ENCODE assay signal across 9 mouse cellular contexts in genomic region chr5:123109452-123110203, GRCm38 (mm10). TPM values are rescaled to one million over a fixed set of nuclear protein-coding genes. Genes with fewer than 3 reads are reported as not detected.
DNase-seq lines count a peak whose midpoint lies in the region; ATAC-seq and TF ChIP-seq lines count a peak whose summit lies in the region.
"Had no signal": no experiment of that assay in that cellular context is flagged by ENCODE, and none has a peak within 500 bp of the region (broad histone marks: within the 10 kb centered on the region; RNA-seq: fewer than 3 reads in every experiment).

No protein-coding gene starts in this region.

- 0 out of 2 replicates have a peak overlapping the region, but pooled peaks have one; percentile 25 for H3K27ac ChIP-seq in forebrain, embryonic 11.5 days (ENCODE audit: low read depth, low read length)
- no peak overlapping the region for H3K27ac ChIP-seq in kidney, adult 2 months (ENCODE audit: insufficient read depth, low read depth, low read length)
- H3K27ac ChIP-seq: stomach, embryonic 15.5 days had no signal

- no peak overlapping the region for H3K4me3 ChIP-seq in forebrain, embryonic 11.5 days (ENCODE audit: low read depth, low read length)
- no peak overlapping the region for H3K4me3 ChIP-seq in kidney, adult 2 months (ENCODE audit: insufficient read depth, low read depth, low read length)
- H3K4me3 ChIP-seq: stomach, embryonic 15.5 days had no signal

- H3K9ac ChIP-seq in forebrain, embryonic 11.5 days (ENCODE audit: low read length) = no peak overlapping the region
- H3K9ac ChIP-seq: stomach, embryonic 15.5 days had no signal

- no peaks in the 10 kb centered on the region for H3K9me3 ChIP-seq in forebrain, embryonic 11.5 days (ENCODE audit: control insufficient read depth, low read length)
- H3K9me3 ChIP-seq: stomach, embryonic 15.5 days had no signal

- 0 out of 2 replicates have a peak, but pooled peaks have one; percentile 56 for ATAC-seq in forebrain, embryonic 11.5 days (replicated peaks; ENCODE audit: low FRiP score)
- ATAC-seq in monocyte, adult 5-6 weeks (replicated peaks; ENCODE audit: insufficient number of reproducible peaks, low FRiP score, low TSS enrichment, poor library complexity, severe bottlenecking) = no peak
- ATAC-seq in erythroblast, adult 5-6 weeks (replicated peaks; ENCODE audit: low FRiP score, poor library complexity, severe bottlenecking) = no peak

- no peaks in the 10 kb centered on the region for H3K27me3 ChIP-seq in forebrain, embryonic 11.5 days (ENCODE audit: control insufficient read depth, insufficient read depth, low read length)
- H3K27me3 ChIP-seq in kidney, adult 2 months (replicated peaks; ENCODE audit: control insufficient read depth, insufficient read depth, low read length) = no peaks in the 10 kb centered on the region
- H3K27me3 ChIP-seq: stomach, embryonic 15.5 days had no signal

- peak; percentile 76 for DNase-seq in adrenal gland, adult 2 months
- no peak for DNase-seq in adrenal gland, postnatal 4 days (ENCODE audit: low spot score in 2 of 2)
- DNase-seq in adrenal gland, postnatal 10 days = peak; percentile 71
- no peak for DNase-seq in forebrain, embryonic 11.5 days (ENCODE audit: low spot score)
- DNase-seq in kidney, adult 2 months = peak; percentile 64
- DNase-seq in lung, postnatal 36 days = peak; percentile 58

- no peaks in the 10 kb centered on the region for H3K36me3 ChIP-seq in forebrain, embryonic 11.5 days (ENCODE audit: control insufficient read depth, insufficient read depth, low read length)
- H3K36me3 ChIP-seq in kidney, adult 2 months (ENCODE audit: control insufficient read depth, insufficient read depth, low read length) = no peaks in the 10 kb centered on the region
- H3K36me3 ChIP-seq: stomach, embryonic 15.5 days had no signal

- no peak for TF ChIP-seq POLR2A in kidney, adult 2 months (IDR thresholded peaks at IDR 0.05; ENCODE audit: low read depth, low read length)

- H3K4me1 ChIP-seq in forebrain, embryonic 11.5 days (replicated peaks; ENCODE audit: control insufficient read depth, insufficient read depth, low read length) = peaks cover 7% of the 10 kb centered on the region
- H3K4me1 ChIP-seq in kidney, adult 2 months (ENCODE audit: control insufficient read depth, insufficient read depth, low read length) = peaks cover 4% of the 10 kb centered on the region; the same call in 1 of the 2 replicates

- 31% methylated on average over 13 of the region's 13 CpGs for WGBS in forebrain, embryonic 11.5 days
- 40% methylated on average over 13 of the region's 13 CpGs for WGBS in kidney, adult 2 months

- H3K4me2 ChIP-seq in forebrain, embryonic 11.5 days (ENCODE audit: low read depth, low read length, severe bottlenecking) = 0 out of 2 replicates have a peak overlapping the region, but pooled peaks have one; percentile 11
- H3K4me2 ChIP-seq: stomach, embryonic 15.5 days had no signal

- no peak for TF ChIP-seq CTCF in kidney, adult 2 months (conservative IDR thresholded peaks at IDR 0.05; ENCODE audit: insufficient read depth, insufficient read length, low read depth, low read length)

RNA-seq across cellular contexts. Expression of gene Rhof, which starts 22.9 kb away (rescaled TPM):
- total RNA-seq in adrenal gland, adult 2 months (2021) = 1 to 10 TPM in 1 of 2 experiments, under 1 TPM in 1; 0.84 to 3.8 TPM
- 1.7 and 3.6 TPM in 2 replicates for polyA plus RNA-seq in adrenal gland, adult 2 months (2012; rRNA removed)
- 1 to 10 TPM; 1.8 TPM for total RNA-seq in adrenal gland, postnatal 4 days (2021)
- total RNA-seq in adrenal gland, postnatal 10 days (2021) = 1 to 10 TPM; 1.6 to 1.8 TPM
- 1.2 and 1.9 TPM in 2 replicates for polyA plus RNA-seq in forebrain, embryonic 11.5 days (2014; fragmentation: Nextera tagmentation; extraction: Ambion mirVana)
- 12.1 and 13.4 TPM in 2 replicates for polyA plus RNA-seq in kidney, adult 2 months (2012; rRNA removed)
- total RNA-seq in monocyte, adult 5-6 weeks (2017) = 18.8 to 40.6 TPM (median 30.1 TPM) in 3 replicates
- 1.5 and 2.1 TPM in 2 replicates for total RNA-seq in erythroblast, adult 5-6 weeks (2015; ENCODE audit: low replicate concordance)
- total RNA-seq in erythroblast, adult 5-6 weeks (2017; ENCODE audit: low replicate concordance) = 0.70 and 2.1 TPM in 2 replicates

RNA-seq across cellular contexts. Expression of gene Setd1b, which starts 32.4 kb away (rescaled TPM):
- total RNA-seq in adrenal gland, adult 2 months (2021) = 10 to 100 TPM; 20.5 to 24.0 TPM
- polyA plus RNA-seq in adrenal gland, adult 2 months (2012; rRNA removed) = 17.2 and 22.3 TPM in 2 replicates
- total RNA-seq in adrenal gland, postnatal 4 days (2021) = 10 to 100 TPM; 36.8 to 37.2 TPM
- 10 to 100 TPM; 19.5 to 27.4 TPM for total RNA-seq in adrenal gland, postnatal 10 days (2021)
- 13.9 and 15.0 TPM in 2 replicates for polyA plus RNA-seq in forebrain, embryonic 11.5 days (2014; fragmentation: Nextera tagmentation; extraction: Ambion mirVana)
- polyA plus RNA-seq in kidney, adult 2 months (2012; rRNA removed) = 6.7 and 8.8 TPM in 2 replicates
- 2.4 to 15.3 TPM (median 3.2 TPM) in 3 replicates for total RNA-seq in monocyte, adult 5-6 weeks (2017)
- 15.6 and 19.2 TPM in 2 replicates for total RNA-seq in erythroblast, adult 5-6 weeks (2015; ENCODE audit: low replicate concordance)
- 5.5 and 7.7 TPM in 2 replicates for total RNA-seq in erythroblast, adult 5-6 weeks (2017; ENCODE audit: low replicate concordance)

RNA-seq across cellular contexts. Expression of gene Tmem120b, which starts 41.4 kb away (rescaled TPM):
- total RNA-seq in adrenal gland, adult 2 months (2021) = 10 to 100 TPM; 32.0 to 33.2 TPM
- polyA plus RNA-seq in adrenal gland, adult 2 months (2012; rRNA removed) = 19.0 and 32.8 TPM in 2 replicates
- 10 to 100 TPM; 11.4 to 12.2 TPM for total RNA-seq in adrenal gland, postnatal 4 days (2021)
- 10 to 100 TPM; 18.5 to 22.8 TPM for total RNA-seq in adrenal gland, postnatal 10 days (2021)
- 7.3 and 9.3 TPM in 2 replicates for polyA plus RNA-seq in forebrain, embryonic 11.5 days (2014; fragmentation: Nextera tagmentation; extraction: Ambion mirVana)
- polyA plus RNA-seq in kidney, adult 2 months (2012; rRNA removed) = 9.9 and 12.7 TPM in 2 replicates
- 0.67 to 3.5 TPM (median 2.0 TPM) in 3 replicates for total RNA-seq in monocyte, adult 5-6 weeks (2017)
- 14.4 and 28.6 TPM in 2 replicates for total RNA-seq in erythroblast, adult 5-6 weeks (2015; ENCODE audit: low replicate concordance)
- total RNA-seq in erythroblast, adult 5-6 weeks (2017; ENCODE audit: low replicate concordance) = 25.6 and 61.1 TPM in 2 replicates

RNA-seq across cellular contexts. Expression of gene Psmd9, which starts 59.6 kb away (rescaled TPM):
- 10 to 100 TPM; 20.5 to 29.1 TPM for total RNA-seq in adrenal gland, adult 2 months (2021)
- polyA plus RNA-seq in adrenal gland, adult 2 months (2012; rRNA removed) = 17.9 and 22.6 TPM in 2 replicates
- 10 to 100 TPM; 36.0 to 36.5 TPM for total RNA-seq in adrenal gland, postnatal 4 days (2021)
- 10 to 100 TPM; 29.0 to 29.4 TPM for total RNA-seq in adrenal gland, postnatal 10 days (2021)
- 68.5 and 77.8 TPM in 2 replicates for polyA plus RNA-seq in forebrain, embryonic 11.5 days (2014; fragmentation: Nextera tagmentation; extraction: Ambion mirVana)
- polyA plus RNA-seq in kidney, adult 2 months (2012; rRNA removed) = 34.2 and 35.1 TPM in 2 replicates
- total RNA-seq in monocyte, adult 5-6 weeks (2017) = 16.7 to 38.7 TPM (median 18.9 TPM) in 3 replicates
- total RNA-seq in erythroblast, adult 5-6 weeks (2015; ENCODE audit: low replicate concordance) = 6.9 and 25.5 TPM in 2 replicates
- total RNA-seq in erythroblast, adult 5-6 weeks (2017; ENCODE audit: low replicate concordance) = 13.8 and 28.7 TPM in 2 replicates

Comparison
In these comparisons a context has a peak if more than half of its experiments do, and no peak if none do; other contexts are left out.
1. DNase-seq: peak in adrenal gland, adult 2 months (single experiment), adrenal gland, postnatal 10 days (single experiment), kidney, adult 2 months (single experiment) and lung, postnatal 36 days (single experiment); none in adrenal gland, postnatal 4 days (0 of 2) and forebrain, embryonic 11.5 days (single experiment).